Mouse (Mus musculus): ENCODE measurements around the gene Ncapd2.

DNA sequence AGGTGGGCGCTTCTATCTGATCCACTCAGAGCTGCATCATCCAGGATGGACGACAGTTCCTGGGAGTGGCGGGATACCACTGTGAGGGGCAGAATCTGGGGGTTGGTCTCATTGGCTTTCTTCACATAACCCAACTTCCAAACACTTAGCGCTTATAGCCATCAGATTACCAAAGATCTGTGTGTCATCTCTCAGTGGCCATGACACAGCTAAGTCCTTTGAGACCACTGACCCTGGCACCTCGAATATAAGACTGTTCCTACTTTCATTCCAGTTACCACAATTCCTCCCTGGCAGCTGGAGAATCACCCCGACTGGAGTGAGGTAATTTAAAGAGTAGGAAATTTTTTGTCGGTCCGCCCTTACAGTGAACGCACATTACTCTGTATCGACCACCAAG, 5.3 kb downstream of the Ncapd2 start:
- TF ChIP-seq CTCF (IDR thresholded peaks at IDR 0.05) (no peak), EP300 (IDR thresholded peaks at IDR 0.05) (no peak)
